Mouse (Mus musculus): ENCODE data around the gene Spn.

The Spn gene

DNA sequence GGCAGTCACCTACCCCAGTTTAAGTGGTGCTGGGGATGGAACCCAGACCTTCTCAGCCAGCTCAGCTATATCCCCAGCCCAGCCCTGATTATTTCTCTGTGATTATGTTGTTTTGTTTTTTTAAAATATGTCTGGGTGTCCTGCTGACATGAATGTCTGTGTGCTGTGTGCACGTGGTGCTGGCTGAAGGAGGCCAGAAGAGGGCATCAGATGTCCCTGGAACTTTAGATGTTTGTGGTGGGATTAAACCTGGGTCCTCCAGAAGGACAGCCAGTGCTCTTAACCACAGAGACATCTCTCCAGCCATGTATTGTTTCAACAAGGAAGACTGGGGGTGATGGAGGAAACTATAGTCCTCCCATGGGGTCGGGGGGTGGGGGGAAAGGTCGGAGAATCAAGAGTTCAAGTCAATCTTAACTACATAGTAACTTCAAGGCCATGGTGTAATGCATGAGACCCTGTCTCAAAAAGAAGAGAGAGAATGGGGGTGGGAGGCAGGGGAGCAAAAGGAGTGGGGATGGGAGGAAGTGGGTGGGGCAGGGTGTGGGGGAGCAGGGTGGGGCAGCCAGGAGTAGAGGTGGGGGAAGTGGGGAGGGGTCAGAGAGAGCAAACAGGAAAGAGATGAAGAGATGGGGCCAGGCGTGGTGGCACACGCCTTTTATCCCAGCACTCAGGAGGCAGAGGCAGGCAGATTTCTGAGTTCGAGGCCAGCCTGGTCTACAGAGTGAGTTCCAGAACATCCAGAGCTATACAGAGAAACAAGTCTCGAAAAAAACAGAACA is 3.2 kb upstream of the Spn start:
- no peak for DNase-seq (ENCODE audit: low read depth, low spot score)

DNA sequence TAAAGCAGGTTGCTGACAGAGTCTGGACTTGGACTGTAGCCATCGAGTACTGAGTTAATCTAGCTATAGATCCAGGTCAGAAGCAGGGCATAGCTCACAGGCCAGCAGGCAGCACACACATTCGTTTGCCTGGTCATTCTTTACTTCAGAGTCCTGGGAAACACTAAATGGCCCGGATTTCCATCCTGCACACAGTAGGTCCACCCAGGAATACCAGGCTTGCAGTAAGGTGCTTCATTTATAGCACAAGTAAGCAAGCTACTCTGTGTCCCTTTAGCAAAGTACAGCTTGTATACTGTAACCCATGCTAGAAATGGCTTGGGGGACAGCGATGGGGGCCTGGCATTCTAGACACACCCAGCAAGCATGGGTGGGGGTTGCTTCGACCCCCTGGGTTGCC is 1.9 kb upstream of the Spn start:
- no peak for DNase-seq (ENCODE audit: low read depth, low spot score)

DNA sequence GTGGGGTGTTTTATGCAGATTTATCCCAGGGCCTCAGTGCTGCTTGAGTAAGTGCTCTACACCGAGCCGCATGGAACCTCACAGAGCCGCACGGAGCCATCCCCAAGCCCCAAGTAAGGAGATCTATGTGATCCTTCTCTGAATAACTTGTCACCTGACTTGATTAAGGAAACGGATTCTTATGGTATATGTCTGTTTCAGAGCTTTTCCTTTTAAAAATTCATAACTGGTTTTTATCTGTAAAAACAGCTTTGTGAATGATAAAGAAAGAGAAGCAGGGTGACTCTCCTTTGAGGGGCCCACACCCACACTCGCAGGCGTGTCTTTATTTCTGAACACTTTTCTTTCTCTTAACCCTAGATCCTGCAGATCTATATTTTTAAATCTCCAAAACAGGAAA is 1.5 kb upstream of the Spn start:
- DNase-seq (ENCODE audit: low read depth, low spot score) = no peak

DNA sequence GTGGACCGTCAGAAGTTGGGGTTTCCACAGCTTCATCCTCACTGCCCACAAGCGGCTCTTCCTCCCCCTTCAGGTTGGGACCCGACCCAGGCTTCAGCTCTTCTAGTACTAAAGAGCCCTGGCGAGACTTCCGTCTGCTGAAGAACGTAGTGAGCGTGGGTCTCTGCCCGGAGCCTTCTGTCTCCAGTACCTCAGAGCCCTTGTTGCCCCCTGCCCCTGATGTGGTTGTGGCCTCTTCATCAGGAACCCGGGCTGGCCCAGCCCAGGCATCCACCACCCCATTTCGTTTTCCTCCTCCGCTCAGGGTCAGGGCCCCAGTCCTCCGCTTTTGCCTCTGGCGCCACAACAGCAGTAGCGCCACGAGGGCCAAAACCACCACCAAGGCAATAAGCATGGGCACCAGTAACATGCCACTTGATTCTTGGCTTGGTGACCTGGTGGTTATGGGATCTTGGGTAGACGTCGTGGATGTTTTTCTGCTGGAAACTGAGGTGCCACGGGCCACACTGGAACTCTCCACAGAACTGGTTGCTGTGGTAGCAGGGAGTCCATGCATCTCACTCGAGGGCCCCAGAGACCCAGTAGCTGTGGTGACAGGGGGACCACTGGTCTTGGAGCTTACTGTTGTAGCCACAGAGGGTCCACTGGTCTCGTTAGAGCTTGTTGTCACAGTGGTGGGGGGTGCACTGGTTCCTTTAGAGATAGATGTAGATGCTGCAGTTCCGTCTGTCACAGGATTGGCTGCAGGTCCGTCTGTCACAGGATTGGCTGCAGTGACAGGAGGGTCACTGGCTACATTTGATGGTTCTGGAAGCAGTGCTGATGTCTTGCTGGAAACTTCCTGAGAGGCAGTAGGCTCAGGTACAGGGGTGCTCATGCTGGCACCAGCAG is 1.2 kb downstream of the Spn start:
- no peak for DNase-seq (ENCODE audit: low read depth, low spot score)

DNA sequence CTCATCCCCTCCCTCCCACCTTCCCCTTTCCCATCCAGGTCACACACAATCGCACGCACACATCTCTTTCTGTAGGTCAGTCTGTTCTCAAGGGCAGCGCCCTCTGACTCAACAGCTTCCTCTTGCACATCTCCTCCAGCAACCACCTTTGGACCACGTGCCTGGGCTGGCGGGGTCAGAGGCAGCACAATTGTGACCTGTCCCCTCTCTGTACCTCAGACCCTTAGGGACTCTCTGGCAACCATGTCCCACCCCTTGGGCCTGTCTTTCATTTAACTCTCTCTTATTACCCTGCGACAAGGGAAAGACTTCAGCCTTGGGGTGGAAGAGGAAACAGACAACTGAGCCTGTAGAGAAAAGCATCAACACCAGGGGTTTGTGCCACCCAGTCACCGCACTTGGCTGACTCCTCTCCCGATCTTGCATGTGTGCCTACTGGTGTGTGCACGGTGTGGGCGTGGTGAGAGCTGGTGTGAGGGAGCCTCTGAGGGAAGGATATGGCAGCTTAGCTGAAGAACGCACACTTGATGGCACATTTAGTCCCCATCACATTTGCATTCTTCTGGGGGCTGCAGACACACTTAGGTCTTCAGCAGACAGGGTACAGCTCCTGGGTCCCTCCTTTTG is 2.7 kb downstream of the Spn start:
- no peak for DNase-seq (ENCODE audit: low read depth, low spot score)

DNA sequence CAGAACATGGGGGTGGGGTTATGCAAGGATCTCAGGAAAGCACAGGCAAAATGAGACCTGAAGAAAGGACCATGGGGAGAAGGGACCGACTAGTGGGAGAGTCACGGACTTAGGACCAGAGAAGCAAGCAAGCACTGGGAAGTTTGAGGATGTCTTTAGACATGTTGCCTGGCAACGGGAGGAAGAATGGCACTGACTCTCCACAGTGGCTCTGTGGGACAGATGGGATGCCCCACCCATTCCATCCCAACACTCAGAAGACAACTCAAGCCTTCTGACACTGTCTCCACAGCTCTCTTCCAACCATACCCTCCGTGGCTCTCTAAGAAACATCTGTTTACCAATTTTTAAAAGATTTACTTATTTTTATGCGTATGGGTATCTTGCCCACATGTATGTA is 4.5 kb downstream of the Spn start:
- no peak for DNase-seq (ENCODE audit: low read depth, low spot score)

DNA sequence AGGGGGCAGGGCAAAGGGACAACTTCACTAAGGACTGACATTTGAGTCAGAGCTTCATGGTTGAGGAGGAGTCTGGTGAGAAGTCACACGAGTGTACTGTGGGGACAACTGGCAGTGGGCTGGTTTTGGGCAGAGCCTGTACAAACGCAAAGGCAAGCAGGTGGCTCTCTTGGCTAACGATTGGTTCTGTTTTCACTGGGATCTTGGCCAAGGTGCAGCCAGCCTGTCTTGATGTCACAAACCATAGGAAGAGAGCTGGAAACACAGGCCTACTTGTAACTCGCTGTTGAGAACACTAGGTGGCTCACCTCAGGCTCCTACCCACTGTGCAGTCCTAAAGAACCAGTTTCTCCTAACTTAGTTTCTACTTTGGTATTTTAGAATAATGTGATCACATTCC is 8.0 kb downstream of the Spn start:
- DNase-seq (ENCODE audit: low read depth, low spot score) = no peak

DNA sequence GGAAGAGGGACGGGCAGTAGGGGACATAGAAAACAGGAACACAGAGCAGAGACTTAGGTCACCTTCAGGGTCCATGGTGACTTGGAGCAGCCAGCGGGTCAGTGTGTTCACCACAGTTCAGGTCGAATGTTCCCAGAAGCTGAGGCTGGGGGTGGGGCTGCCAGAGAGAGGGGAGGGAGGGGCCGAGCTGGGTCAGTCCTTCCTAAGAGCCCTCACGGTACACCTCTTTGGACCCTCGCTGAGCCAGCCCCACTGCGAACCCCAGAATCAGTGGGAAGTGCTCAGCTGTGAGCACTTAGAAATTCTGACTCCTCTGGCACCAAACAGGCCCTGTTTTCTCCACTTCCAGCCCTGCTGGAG is 15.7 kb downstream of the Spn start, which contains the start of gene Qprt:
Gene Qprt, minus strand, starts transcription at position 316 of the 360 bp plus-strand sequence.
- DNase-seq (ENCODE audit: low read depth, low spot score) = no peak

DNA sequence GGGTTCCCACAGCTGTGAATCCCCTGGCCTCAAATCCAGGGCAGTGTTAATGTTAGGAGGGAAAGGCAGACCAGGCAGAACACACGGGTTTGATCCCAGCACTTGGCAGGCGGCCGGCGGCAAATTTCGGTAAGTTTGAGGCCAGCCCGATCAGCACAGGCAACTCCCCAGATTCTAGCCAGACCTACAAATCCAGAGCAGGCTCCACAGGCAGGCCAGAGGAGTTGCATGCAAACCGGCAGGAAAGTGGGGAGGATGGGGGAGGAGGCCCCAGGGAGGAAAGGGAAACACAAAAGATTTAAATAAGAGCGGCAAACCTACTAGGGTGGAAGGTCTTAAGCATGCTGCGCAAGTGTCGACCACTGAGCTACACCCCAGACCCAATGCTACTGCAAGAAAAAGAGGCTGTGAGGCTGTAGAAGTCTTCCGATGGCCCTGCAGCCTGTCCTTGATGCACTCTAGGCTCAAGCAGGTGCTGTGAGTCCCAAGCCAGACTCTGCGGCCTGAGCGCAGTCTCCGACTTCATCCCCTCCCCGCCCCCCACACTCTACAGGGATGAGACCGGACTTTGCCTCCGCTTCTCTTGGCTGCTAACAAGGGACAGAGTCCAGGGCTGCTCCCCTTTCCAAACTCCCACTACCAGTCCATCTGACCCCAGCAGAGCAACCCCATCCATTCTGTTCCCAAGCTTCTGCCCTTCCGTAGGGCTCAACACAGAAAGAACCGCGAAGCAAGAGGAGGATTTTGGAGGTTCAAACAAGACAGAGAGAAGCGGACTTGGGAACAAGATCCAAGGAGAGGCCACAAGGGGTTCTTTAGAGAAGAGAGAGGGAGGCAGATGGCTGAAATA is 16.3 kb downstream of the Spn start:
- no peak for DNase-seq (ENCODE audit: low read depth, low spot score)

DNA sequence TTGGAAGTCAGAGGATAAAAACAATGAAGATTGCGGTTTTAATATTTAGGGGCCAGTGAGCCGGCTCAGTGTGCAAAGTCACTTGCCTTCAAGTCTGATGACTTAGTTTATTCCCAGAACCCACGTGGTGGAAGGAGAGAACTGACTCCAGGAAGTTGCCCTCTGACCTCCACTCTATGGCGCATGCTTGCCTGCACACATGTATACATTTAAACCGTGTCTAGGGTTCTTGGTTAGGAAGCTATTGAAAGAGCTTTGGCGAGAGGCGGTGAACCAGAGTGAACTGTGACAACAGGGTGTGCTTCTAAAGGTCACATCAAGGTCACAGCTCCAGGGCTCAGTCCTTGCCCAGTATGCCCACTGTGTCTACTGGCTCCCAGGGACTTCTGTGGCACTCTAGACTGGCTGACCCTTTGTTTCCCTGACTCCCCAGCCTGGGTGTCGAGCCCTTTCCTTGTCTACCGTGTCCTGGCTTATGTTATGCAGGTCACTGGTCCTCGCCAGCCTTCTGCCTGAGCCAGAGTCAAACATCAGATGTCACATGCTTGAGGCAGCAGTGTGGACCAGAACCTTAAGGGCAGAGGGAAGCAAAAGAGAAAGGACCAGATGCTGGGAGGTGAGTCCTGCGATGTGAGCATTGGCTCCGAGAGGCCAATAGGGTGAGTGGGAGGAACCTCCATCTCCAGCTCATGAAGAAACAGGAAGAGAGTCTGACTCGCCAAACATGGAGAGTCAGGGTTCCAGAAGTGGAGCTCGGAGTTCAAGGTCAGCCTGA is 18.8 kb downstream of the Spn start:
- DNase-seq (ENCODE audit: low read depth, low spot score) = no peak

DNA sequence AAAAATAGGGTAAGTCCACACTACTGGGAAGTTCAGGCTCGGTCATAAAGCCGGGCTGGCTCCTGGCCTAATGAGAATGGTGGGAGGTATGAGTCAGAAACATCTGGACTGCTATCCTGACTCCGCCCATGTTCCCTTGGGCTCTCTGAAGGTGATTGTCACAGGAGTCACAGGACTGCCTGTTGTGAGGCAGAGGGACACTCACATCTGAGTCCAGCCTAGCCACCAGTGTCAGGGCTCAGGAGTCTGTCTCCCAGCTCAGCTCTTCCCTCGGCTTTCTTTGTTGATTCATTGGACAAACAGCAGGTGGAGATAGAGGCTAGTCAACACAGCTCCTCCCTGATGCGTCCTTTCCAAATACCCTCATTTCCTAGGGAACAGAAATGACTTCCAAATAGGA is 19.7 kb downstream of the Spn start:
- DNase-seq (ENCODE audit: low read depth, low spot score) = no peak

DNA sequence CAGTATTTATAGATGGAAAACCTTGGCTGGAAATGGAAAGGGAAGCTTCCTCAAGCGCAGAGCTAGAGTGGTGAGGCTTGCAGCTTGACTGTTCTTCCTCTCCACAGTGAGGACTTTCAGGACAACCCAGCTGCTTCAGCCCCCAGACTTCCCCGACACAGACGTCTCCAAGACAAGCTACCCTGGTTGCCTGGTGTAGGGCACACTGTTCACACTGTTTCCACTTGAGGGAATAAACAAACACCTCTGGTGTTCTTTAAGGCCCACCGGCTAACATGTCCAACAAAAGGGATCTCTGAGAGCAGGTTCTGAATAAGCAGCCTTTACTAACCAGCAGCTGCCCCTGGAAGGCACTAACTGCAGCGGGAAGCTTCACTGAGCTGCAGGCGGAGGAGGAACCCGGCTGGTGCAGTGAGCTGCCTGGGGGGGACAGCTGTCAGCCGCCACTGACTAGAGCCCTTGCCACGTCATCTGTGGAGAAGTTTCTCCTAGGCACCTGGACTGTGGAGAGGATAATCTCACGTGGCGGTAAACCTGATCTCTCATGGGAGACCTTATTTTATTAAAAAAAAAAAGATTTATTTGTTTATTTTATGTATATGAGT is 21.2 kb downstream of the Spn start:
- no peak for DNase-seq (ENCODE audit: low read depth, low spot score)

DNA sequence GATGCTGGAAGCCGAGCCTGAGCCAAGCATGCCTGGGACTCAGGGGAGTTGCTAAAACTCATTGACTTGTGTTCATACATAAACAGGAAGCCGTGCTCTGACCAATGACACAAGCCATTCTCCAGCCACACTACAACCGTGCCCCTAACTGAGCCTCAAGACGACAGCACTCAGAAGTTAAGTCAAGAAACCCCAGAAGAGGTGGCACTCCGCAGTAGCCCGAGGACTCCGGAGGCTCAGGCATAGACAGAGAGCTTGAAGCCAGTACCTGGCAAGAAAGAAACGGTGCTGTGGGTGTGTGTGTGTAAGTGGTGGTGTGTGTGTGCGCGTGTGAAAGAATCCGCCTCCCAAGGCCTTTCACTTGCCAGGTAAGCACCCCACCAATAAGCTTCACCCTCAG is 22.7 kb downstream of the Spn start:
- DNase-seq (ENCODE audit: low read depth, low spot score) = no peak

DNA sequence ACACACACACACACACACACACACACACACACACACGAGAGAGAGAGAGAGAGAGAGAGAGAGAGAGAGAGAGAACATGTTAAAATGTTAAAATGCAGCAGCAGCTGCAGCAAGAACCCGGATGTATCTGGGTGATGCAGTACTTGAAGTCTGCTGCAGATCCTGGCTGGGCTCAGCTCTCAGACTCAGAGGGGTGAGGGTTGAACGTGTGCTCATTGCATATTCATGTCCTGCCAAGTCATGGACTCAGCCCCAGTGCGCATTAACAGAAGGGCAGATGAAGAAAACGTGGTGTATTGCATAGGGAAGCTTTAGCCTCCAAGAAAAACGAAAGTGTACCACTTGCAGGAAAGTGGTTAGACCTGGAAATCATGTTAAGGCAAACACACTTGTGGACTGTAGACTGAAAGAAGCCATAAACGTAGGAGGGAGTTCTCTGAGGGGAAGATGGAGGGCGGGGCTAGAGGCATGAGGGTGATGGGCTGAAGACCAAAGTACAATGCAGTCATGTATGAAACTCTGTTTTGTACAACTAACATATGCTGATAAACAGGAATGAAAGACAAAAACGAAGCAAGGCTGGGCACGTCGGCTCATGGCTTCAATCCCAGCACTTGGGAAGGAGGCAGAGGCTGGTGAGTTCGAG is 23.9 kb downstream of the Spn start:
- DNase-seq (ENCODE audit: low read depth, low spot score) = no peak

DNA sequence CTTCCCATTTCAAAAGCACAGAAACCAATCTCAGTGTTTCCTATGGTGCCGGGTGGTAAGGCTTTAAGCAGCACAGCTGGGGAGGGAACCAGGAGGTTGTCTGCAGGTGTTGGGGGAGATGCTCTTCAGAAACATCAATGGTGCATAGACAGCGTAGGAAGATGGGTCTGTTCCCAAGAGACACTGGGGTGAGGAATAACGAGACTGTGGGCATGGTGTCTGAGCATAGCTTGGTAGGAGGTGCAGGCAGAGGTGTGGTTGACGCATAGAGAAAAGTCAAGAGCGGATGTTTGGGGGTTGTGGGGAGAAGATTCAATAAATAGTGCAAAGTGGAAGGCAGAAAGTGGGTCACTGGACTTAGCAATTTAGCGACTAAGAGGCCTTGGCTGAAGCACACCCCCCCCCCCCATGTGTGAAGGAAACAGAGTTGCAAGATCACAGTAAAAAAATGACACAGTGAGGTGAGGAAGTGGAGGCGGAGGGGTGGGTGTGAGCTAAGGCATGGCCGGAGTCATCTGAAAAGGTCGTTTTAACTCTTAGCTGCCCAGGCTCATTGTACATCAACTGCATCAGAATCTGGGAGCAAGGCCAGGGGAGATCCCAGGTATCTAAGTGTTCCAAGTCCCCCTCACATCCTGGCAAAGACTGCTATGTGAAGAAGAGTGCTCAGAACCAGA is 24.6 kb downstream of the Spn start:
- DNase-seq (ENCODE audit: low read depth, low spot score) = no peak

DNA sequence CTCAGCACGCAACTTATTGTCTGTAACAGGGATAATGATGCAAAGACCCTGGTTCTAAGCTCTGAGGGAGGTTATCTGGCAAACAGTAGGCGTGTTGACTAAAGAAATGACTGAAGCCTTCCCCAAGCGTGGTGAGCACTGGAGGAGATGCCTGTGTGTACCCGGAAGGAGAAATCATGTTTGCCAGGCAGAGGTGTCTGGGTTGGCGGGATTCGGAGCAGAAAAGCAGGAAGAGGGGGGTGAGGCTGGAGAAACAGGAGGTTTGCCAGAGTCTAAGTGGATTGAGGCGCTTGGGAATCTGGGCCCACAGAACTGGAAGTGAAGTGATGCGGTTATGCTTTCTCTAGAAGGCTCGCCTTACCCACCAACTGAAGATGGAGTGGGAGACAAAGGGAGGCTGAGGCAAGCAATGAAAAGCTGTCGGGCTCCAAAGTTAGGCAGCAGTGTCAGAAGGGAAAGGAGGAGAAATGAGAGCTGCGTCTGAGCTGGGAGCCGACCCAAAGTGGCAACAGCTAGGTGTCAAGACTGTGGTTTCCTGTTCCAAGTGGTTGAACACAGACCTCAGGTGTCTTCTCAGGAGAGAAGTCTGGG is 25.3 kb downstream of the Spn start:
- DNase-seq (ENCODE audit: low read depth, low spot score) = no peak

DNA sequence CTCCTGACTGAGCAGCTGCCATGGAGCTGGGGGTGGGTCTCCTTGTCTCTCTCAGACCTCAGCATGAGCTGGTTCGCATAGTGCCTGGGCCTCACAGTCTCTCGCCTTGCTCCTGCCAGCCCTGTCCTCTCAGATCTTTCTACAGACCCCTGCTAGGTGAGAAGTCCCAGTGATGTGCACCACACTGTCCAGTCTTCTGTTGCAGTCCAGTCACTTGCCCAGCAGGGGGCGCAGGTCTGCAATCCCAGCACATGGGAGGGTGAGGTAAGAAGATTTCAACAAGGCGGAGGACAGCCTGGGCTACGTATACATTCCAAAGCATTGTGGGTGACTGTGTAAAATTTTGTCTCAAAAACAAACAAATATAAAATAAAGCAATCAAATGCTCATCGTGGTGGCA is 26.2 kb downstream of the Spn start:
- no peak for DNase-seq (ENCODE audit: low read depth, low spot score)

DNA sequence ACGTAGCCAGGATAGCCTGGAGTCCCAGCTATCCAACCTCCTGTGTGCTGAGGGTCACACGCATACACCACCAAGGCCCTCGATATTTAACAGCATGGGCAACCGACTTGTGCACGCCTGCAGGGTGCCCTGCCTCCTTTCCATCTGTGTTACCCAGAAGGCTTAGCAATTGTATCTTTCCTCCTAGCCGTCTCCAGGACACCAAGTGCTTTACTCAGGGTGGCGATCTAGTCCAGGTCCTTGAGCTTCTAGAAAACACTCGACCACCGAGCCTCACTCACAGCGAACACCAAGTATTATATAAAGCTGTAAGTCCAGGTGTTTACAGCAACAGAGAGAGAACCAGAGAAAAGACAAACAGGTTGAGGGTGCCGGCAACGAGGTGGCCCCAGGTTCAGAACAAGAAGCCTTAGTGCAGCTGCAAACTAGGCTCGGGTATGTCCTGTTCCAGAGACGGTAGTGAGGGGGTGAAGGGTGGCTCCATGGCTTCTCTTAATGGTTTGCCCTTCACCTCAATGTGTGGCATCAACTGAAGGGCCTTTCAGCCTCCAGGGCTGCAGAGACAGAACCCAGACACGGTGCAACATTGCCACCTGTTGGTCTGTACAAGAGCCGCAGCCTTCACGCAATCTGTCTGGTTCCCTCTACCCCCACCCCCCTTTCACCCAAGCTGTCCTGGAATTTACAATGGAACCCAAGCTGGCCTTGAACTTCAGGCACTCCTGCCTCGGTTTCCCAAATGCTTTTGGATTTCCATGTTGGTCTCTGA is 27.2 kb downstream of the Spn start:
- DNase-seq (ENCODE audit: low read depth, low spot score) = peak; percentile 78

All from retina, postnatal 7 days (tissue).